Mouse (Mus musculus): ENCODE results near the gene Pkd1l2.

DNA sequence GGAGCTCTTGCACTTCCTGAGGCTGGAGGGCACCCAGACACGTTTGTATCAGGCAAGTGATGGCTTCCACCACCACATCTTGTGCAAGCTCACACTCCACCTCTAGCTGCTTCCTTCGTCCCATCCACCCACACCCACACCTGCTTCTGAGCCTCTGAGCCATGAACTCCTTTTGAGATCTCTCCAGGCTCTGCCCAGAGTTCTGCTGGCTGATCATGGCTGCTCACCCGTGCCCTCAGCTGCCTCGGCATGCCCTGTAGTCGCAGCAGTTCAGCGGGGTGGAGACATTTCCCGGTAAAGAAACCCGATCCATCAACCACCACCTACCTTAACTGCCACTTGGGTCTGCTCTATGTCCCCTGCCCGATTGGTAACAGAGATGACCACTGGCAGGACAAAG lies 30.9 kb downstream of the Pkd1l2 start:
- TF ChIP-seq EP300 (IDR thresholded peaks at IDR 0.05; ENCODE audit: low read depth): no peak
- TF ChIP-seq CTCF (IDR thresholded peaks at IDR 0.05; ENCODE audit: low read depth): no peak
